Mouse (Mus musculus): ENCODE results near the gene Apod. TPM values are rescaled to one million over a fixed set of nuclear protein-coding genes. Genes with fewer than 3 reads are reported as not detected.

Apod gene
- polyA plus RNA-seq, 1 experiment from 2014 or later = 0.53 TPM

- Histone ChIP-seq H3K4me1 (ENCODE audit: control insufficient read depth in 2 of 2, insufficient read depth in 2 of 2, low read length in 2 of 2) (peaks cover 0 to 2% of the 10 kb centered on the region in 2 experiments; a peak in 1 of 4 replicates), H3K4me2 (ENCODE audit: low read length) (no peak overlapping the region), H3K27me3 (ENCODE audit: control insufficient read depth, insufficient read depth, low read length) (no peaks in the 10 kb centered on the region), H3K36me3 (ENCODE audit: control insufficient read depth, insufficient read depth, low read length) (no peaks in the 10 kb centered on the region), H3K9ac (ENCODE audit: low read length) (no peak overlapping the region), H3K4me3 (ENCODE audit: control insufficient read depth in 1 of 2, insufficient read depth in 1 of 2, low read depth in 1 of 2, low read length in 2 of 2) (no peak overlapping the region), H3K27ac (replicated peaks in 1 of 2; ENCODE audit: control insufficient read depth in 1 of 2, insufficient read depth in 1 of 2, low read depth in 2 of 2, low read length in 2 of 2) (no peak overlapping the region), H3K9me3 (ENCODE audit: control insufficient read depth, low read length) (no peaks in the 10 kb centered on the region)
- 52% methylated on average over 4 of the region's 4 CpGs for WGBS
- ATAC-seq (ENCODE audit: insufficient number of reproducible peaks, insufficient read depth, low FRiP score, low read depth) = no peak
Measured at GRCm38 (mm10) chr16:31352996-31353395, 38.4 kb upstream of the Apod start.

DNA sequence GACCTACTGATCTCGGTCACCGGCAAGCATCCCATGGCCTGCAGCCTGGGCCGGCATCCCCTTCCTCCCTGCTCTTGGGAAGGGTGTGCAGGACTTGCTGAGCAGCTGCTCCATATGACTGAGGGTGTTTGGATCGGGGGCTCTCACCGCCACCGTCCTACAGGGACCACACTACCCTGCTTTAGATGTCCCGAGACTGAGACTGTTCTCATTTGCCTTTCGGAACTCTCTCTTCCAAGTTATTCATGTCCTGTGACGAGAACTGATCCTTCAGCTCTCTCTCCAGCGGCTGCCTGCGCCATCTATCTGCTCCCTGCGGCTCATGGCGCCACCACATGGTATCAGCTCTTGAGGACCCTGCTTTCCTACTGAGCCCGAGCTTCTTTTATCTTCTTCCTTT lies 33.0 kb upstream of the Apod start:
- Histone ChIP-seq H3K4me2 (ENCODE audit: low read length) (peak overlapping the region; percentile 57), H3K36me3 (ENCODE audit: control insufficient read depth, insufficient read depth, low read length) (no peaks in the 10 kb centered on the region), H3K9ac (ENCODE audit: low read length) (0 out of 2 replicates have a peak overlapping the region, but pooled peaks have one; percentile 40), H3K27ac (replicated peaks in 1 of 2; ENCODE audit: control insufficient read depth in 1 of 2, insufficient read depth in 1 of 2, low read depth in 2 of 2, low read length in 2 of 2) (no peak overlapping the region), H3K4me3 (ENCODE audit: control insufficient read depth in 1 of 2, insufficient read depth in 1 of 2, low read depth in 1 of 2, low read length in 2 of 2) (peak overlapping the region; percentile 21 to 34; a peak in 2 of 4 replicates), H3K27me3 (ENCODE audit: control insufficient read depth, insufficient read depth, low read length) (no peaks in the 10 kb centered on the region), H3K4me1 (ENCODE audit: control insufficient read depth in 2 of 2, insufficient read depth in 2 of 2, low read length in 2 of 2) (peaks cover 0 to 2% of the 10 kb centered on the region in 2 experiments; a peak in 2 of 4 replicates), H3K9me3 (ENCODE audit: control insufficient read depth, low read length) (no peaks in the 10 kb centered on the region)
- WGBS = 9% methylated on average over 14 of the region's 14 CpGs
- ATAC-seq (ENCODE audit: insufficient number of reproducible peaks, insufficient read depth, low FRiP score, low read depth) = no peak

- Histone ChIP-seq H3K4me3 (ENCODE audit: control insufficient read depth in 1 of 2, insufficient read depth in 1 of 2, low read depth in 1 of 2, low read length in 2 of 2) (no peak overlapping the region), H3K4me2 (ENCODE audit: low read length) (no peak overlapping the region), H3K27ac (replicated peaks in 1 of 2; ENCODE audit: control insufficient read depth in 1 of 2, insufficient read depth in 1 of 2, low read depth in 2 of 2, low read length in 2 of 2) (no peak overlapping the region), H3K9me3 (ENCODE audit: control insufficient read depth, low read length) (no peaks in the 10 kb centered on the region; the same call in 1 of the 2 replicates), H3K4me1 (ENCODE audit: control insufficient read depth in 2 of 2, insufficient read depth in 2 of 2, low read length in 2 of 2) (peaks cover 0 to 2% of the 10 kb centered on the region in 2 experiments; a peak in 2 of 4 replicates), H3K27me3 (ENCODE audit: control insufficient read depth, insufficient read depth, low read length) (no peaks in the 10 kb centered on the region), H3K9ac (ENCODE audit: low read length) (no peak overlapping the region), H3K36me3 (ENCODE audit: control insufficient read depth, insufficient read depth, low read length) (no peaks in the 10 kb centered on the region)
- no peak for ATAC-seq (ENCODE audit: insufficient number of reproducible peaks, insufficient read depth, low FRiP score, low read depth)
- WGBS = 38% methylated on average over 2 of the region's 2 CpGs
Measured at GRCm38 (mm10) chr16:31342966-31343365, 28.4 kb upstream of the Apod start.

DNA sequence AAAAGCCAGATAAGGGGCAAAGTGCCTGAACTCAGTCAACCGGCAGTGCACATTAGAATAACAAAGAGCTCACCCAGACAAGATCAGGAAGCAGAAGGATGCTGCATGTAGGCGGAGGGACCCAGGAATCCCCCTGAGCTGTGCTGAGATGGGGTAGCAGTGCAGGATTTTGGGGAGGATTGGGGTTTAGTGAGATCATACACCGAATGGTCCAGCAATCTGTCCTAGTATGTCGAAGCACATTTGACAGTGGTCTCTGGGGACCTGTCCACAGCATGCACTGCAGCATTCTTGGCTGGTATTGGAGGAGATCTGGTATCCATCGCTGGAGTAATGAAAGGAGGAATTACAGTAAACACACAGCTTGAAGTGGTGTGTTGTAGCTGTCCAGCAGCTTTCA lies 27.9 kb upstream of the Apod start:
- Histone ChIP-seq H3K27me3 (ENCODE audit: control insufficient read depth, insufficient read depth, low read length) (no peaks in the 10 kb centered on the region), H3K4me1 (ENCODE audit: control insufficient read depth in 2 of 2, insufficient read depth in 2 of 2, low read length in 2 of 2) (peaks cover 0 to 2% of the 10 kb centered on the region in 2 experiments; a peak in 2 of 4 replicates), H3K4me3 (ENCODE audit: control insufficient read depth in 1 of 2, insufficient read depth in 1 of 2, low read depth in 1 of 2, low read length in 2 of 2) (no peak overlapping the region), H3K9ac (ENCODE audit: low read length) (no peak overlapping the region), H3K27ac (replicated peaks in 1 of 2; ENCODE audit: control insufficient read depth in 1 of 2, insufficient read depth in 1 of 2, low read depth in 2 of 2, low read length in 2 of 2) (no peak overlapping the region), H3K9me3 (ENCODE audit: control insufficient read depth, low read length) (no peaks in the 10 kb centered on the region; the same call in 1 of the 2 replicates), H3K36me3 (ENCODE audit: control insufficient read depth, insufficient read depth, low read length) (no peaks in the 10 kb centered on the region), H3K4me2 (ENCODE audit: low read length) (no peak overlapping the region)
- ATAC-seq (ENCODE audit: insufficient number of reproducible peaks, insufficient read depth, low FRiP score, low read depth) = no peak
- WGBS = 23% methylated on average over 5 of the region's 5 CpGs

DNA sequence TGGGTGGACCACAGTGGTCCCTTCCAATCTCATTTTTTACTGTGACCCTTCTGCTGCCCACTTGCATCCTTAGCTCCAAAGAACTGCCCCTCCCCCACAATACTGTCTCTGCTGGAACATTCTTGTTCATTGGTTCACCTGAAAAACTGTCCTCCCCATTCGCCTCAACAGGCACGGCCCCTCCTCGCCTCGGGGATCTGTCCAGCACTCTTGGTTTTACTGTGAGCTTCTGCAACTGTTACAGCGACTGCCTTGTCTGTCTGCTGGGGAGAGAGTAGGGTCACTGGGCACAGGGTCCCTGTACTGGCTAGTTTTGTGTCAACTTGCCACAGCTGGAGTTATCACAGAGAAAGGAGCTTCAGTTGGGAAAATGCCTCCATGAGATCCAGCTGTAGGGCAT lies 24.7 kb upstream of the Apod start:
- no peaks in the 10 kb centered on the region for H3K27me3 ChIP-seq (ENCODE audit: control insufficient read depth, insufficient read depth, low read length)
- no peak overlapping the region for H3K4me3 ChIP-seq (ENCODE audit: control insufficient read depth in 1 of 2, insufficient read depth in 1 of 2, low read depth in 1 of 2, low read length in 2 of 2)
- ATAC-seq (ENCODE audit: insufficient number of reproducible peaks, insufficient read depth, low FRiP score, low read depth) = no peak
- H3K4me1 ChIP-seq (ENCODE audit: control insufficient read depth in 2 of 2, insufficient read depth in 2 of 2, low read length in 2 of 2) = no peaks in the 10 kb centered on the region; a peak in 2 of 4 replicates
- H3K27ac ChIP-seq (replicated peaks in 1 of 2; ENCODE audit: control insufficient read depth in 1 of 2, insufficient read depth in 1 of 2, low read depth in 2 of 2, low read length in 2 of 2) = no peak overlapping the region
- WGBS = 23% methylated on average over 5 of the region's 5 CpGs
- H3K36me3 ChIP-seq (ENCODE audit: control insufficient read depth, insufficient read depth, low read length) = no peaks in the 10 kb centered on the region
- H3K9ac ChIP-seq (ENCODE audit: low read length) = no peak overlapping the region
- H3K4me2 ChIP-seq (ENCODE audit: low read length) = no peak overlapping the region
- no peaks in the 10 kb centered on the region; the same call in 1 of the 2 replicates for H3K9me3 ChIP-seq (ENCODE audit: control insufficient read depth, low read length)

GRCm38 (mm10) chr16:31337956-31338355 lies 23.3 kb upstream of the Apod start:
- Histone ChIP-seq H3K27me3 (ENCODE audit: control insufficient read depth, insufficient read depth, low read length) (no peaks in the 10 kb centered on the region), H3K9me3 (ENCODE audit: control insufficient read depth, low read length) (no peaks in the 10 kb centered on the region; the same call in 1 of the 2 replicates), H3K9ac (ENCODE audit: low read length) (no peak overlapping the region), H3K36me3 (ENCODE audit: control insufficient read depth, insufficient read depth, low read length) (no peaks in the 10 kb centered on the region), H3K4me3 (ENCODE audit: control insufficient read depth in 1 of 2, insufficient read depth in 1 of 2, low read depth in 1 of 2, low read length in 2 of 2) (no peak overlapping the region), H3K4me1 (ENCODE audit: control insufficient read depth in 2 of 2, insufficient read depth in 2 of 2, low read length in 2 of 2) (no peaks in the 10 kb centered on the region; a peak in 2 of 4 replicates), H3K4me2 (ENCODE audit: low read length) (no peak overlapping the region), H3K27ac (replicated peaks in 1 of 2; ENCODE audit: control insufficient read depth in 1 of 2, insufficient read depth in 1 of 2, low read depth in 2 of 2, low read length in 2 of 2) (no peak overlapping the region)
- WGBS = 35% methylated on average over 3 of the region's 3 CpGs
- no peak for ATAC-seq (ENCODE audit: insufficient number of reproducible peaks, insufficient read depth, low FRiP score, low read depth)

DNA sequence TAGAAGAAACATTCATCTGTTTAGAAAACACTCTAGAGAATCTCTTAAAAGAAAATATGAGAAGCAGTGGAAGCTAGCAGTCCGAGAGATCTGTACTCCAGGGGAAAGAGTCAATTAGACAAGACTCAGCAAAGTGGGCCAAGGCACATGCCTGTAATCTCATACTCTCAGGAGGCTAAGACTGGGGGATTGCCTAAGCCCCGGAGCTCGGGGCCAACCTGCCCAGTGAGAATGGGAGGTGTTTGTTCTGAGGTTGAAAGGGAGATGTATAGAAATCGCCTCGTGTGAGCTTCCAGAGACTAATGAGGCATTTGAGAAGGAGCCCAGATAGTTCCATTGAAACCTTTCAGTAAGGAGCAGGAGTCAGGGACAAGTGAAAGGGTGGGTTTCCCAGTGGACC lies 20.2 kb upstream of the Apod start:
- Histone ChIP-seq H3K4me1 (ENCODE audit: control insufficient read depth in 2 of 2, insufficient read depth in 2 of 2, low read length in 2 of 2) (no peaks in the 10 kb centered on the region), H3K9ac (ENCODE audit: low read length) (no peak overlapping the region), H3K27ac (replicated peaks in 1 of 2; ENCODE audit: control insufficient read depth in 1 of 2, insufficient read depth in 1 of 2, low read depth in 2 of 2, low read length in 2 of 2) (no peak overlapping the region), H3K36me3 (ENCODE audit: control insufficient read depth, insufficient read depth, low read length) (no peaks in the 10 kb centered on the region), H3K4me2 (ENCODE audit: low read length) (no peak overlapping the region), H3K4me3 (ENCODE audit: control insufficient read depth in 1 of 2, insufficient read depth in 1 of 2, low read depth in 1 of 2, low read length in 2 of 2) (no peak overlapping the region), H3K9me3 (ENCODE audit: control insufficient read depth, low read length) (no peaks in the 10 kb centered on the region; the same call in 1 of the 2 replicates), H3K27me3 (ENCODE audit: control insufficient read depth, insufficient read depth, low read length) (no peaks in the 10 kb centered on the region)
- ATAC-seq (ENCODE audit: insufficient number of reproducible peaks, insufficient read depth, low FRiP score, low read depth) = no peak
- 48% methylated on average over 5 of the region's 5 CpGs for WGBS

GRCm38 (mm10) chr16:31332586-31332985 lies 18.0 kb upstream of the Apod start:
- Histone ChIP-seq H3K27ac (replicated peaks in 1 of 2; ENCODE audit: control insufficient read depth in 1 of 2, insufficient read depth in 1 of 2, low read depth in 2 of 2, low read length in 2 of 2) (no peak overlapping the region), H3K9me3 (ENCODE audit: control insufficient read depth, low read length) (no peaks in the 10 kb centered on the region), H3K9ac (ENCODE audit: low read length) (no peak overlapping the region), H3K27me3 (ENCODE audit: control insufficient read depth, insufficient read depth, low read length) (no peaks in the 10 kb centered on the region), H3K4me2 (ENCODE audit: low read length) (no peak overlapping the region), H3K4me1 (ENCODE audit: control insufficient read depth in 2 of 2, insufficient read depth in 2 of 2, low read length in 2 of 2) (no peaks in the 10 kb centered on the region; a peak in 1 of 4 replicates), H3K36me3 (ENCODE audit: control insufficient read depth, insufficient read depth, low read length) (no peaks in the 10 kb centered on the region), H3K4me3 (ENCODE audit: control insufficient read depth in 1 of 2, insufficient read depth in 1 of 2, low read depth in 1 of 2, low read length in 2 of 2) (no peak overlapping the region)
- ATAC-seq (ENCODE audit: insufficient number of reproducible peaks, insufficient read depth, low FRiP score, low read depth) = no peak
